Mouse (Mus musculus) naive thymus-derived CD4-positive, alpha-beta T cell, adult 2 months (primary cell): ENCODE measurements around the gene Gm12258.

Source experiments
- DNase-seq: peaks from one replicate; pipeline ENCODE4 v3.0.0-alpha.2; 2011; ENCODE audit warnings: low read depth

Gm12258 gene

DNA sequence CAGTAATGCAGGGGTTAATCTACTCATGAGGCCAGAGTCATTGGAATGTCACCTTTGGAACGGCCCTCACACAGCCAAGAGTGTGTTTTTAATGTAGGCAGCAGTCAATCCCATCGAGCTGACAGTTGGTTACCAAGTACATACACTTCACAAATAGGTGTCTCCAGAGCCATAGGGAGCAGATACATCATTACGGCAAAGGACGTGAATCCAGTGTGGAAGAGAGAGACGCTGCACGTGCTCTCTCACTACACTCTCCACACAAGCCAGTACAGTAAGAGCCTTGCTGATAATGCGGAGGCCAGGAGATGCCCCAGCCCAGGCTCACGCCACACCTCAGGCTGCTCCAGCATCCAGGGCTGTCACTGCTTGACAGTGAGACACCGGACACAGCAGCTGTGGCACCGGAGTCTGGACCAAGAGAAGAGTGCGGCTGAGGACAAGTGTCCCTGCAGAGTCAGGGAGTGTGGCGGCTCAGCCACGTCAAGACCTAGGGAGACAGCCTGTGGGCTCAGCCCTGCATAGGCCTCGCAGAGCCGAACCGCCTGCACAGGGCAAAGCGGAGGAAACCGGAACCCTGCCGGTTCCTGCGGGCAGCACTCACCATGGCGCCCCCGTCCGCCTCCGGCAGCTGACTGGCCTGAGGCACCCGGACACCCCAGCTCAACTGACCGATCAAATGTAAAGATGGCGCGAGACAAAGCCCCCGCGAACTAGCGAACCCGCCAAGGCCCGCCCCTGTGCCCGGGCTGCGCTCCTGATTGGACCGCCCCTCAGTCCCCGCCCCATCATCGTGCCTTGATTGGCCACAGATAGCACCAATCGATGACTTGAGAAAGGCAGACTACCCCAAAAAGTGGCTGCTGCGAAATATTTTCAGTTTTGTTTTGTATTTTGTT is 56.8 kb downstream of the Gm12258 start, which contains the start of gene Zfp39:
Gene Zfp39, minus strand, starts transcription at position 715 of the 899 bp plus-strand sequence.
- DNase-seq: peak; percentile 95

- no peak for DNase-seq
Measured at GRCm38 (mm10) chr11:58904410-58904718, 57.4 kb downstream of the Gm12258 start.

- DNase-seq: no peak
Measured at GRCm38 (mm10) chr11:58904838-58905237, 57.9 kb downstream of the Gm12258 start.
